Mouse (Mus musculus) neural tube, embryonic 11.5 days (tissue): Measurements from ENCODE around the gene Cdh23. TPM values are rescaled to one million over a fixed set of nuclear protein-coding genes. Genes with fewer than 3 reads are reported as not detected.
"Not testable (repeated sequence)": the region's sequence is repeated elsewhere in the genome, so short reads cannot be mapped to it uniquely, and the experiment has no call there.

Experiments used
- ATAC-seq: fragments of 200-750 bp; cut with Nextera tagmentation; 2 replicates; pipeline ENCODE4 v1.8.0; 2017; ENCODE audit warnings: moderate number of reproducible peaks, mild to moderate bottlenecking, moderate TSS enrichment, moderate library complexity; ENCODE audit not compliant: insufficient read depth, low FRiP score, low TSS enrichment
- DNase-seq: peaks from one replicate; pipeline ENCODE4 v3.0.0-alpha.2; 2015; ENCODE audit warnings: low spot score
- H3K27ac ChIP-seq: fragments of 300-500 bp; sonication (generic); 2 replicates; pipeline ENCODE4 v1.5.1; 2014; ENCODE audit warnings: low read depth, mild to moderate bottlenecking, low read length
- H3K27me3 ChIP-seq: fragments of 300-500 bp; sonication (generic); 2 replicates; pipeline ENCODE4 v1.6.1; 2014; ENCODE audit warnings: mild to moderate bottlenecking, low read length, mixed read lengths; ENCODE audit not compliant: control insufficient read depth, insufficient read depth
- H3K36me3 ChIP-seq: fragments of 300-500 bp; sonication (generic); 2 replicates; pipeline ENCODE4 v1.6.1; 2014; ENCODE audit warnings: mild to moderate bottlenecking, low read length, moderate library complexity, mixed read lengths; ENCODE audit not compliant: control insufficient read depth, insufficient read depth
- H3K4me1 ChIP-seq: fragments of 300-500 bp; sonication (generic); 2 replicates; pipeline ENCODE4 v1.6.1; 2014; ENCODE audit warnings: low read length, mixed read lengths; ENCODE audit not compliant: control insufficient read depth, insufficient read depth
- H3K4me2 ChIP-seq: fragments of 300-500 bp; sonication (generic); 2 replicates; pipeline ENCODE4 v1.6.1; 2014; ENCODE audit warnings: low read depth, mild to moderate bottlenecking, moderate library complexity
- H3K4me3 ChIP-seq: fragments of 300-500 bp; sonication (generic); 2 replicates; pipeline ENCODE4 v1.5.1; 2014; ENCODE audit warnings: low read depth, low read length
- H3K9ac ChIP-seq: fragments of 300-500 bp; sonication (generic); 2 replicates; pipeline ENCODE4 v1.6.1; 2014; ENCODE audit warnings: mild to moderate bottlenecking, low read length
- H3K9me3 ChIP-seq: fragments of 300-500 bp; sonication (generic); 2 replicates; pipeline ENCODE4 v1.6.1; 2016; ENCODE audit warnings: low read length; ENCODE audit not compliant: control insufficient read depth
- WGBS: fragments of 180-500 bp; shearing (Covaris S2); extraction: QIAGEN DNeasy Blood & Tissue Kit; methylation state at CpG from one replicate; pipeline ENCODE4 v1.1.7; 2014; 5-methylcytosine and 5-hydroxymethylcytosine counted together
- polyA plus RNA-seq: library from polyadenylated mRNA; unstranded; fragments of >200 nt; fragmentation: Nextera tagmentation; extraction: Ambion mirVana; gene quantifications from 2 replicates; pipeline ENCODE4 v1.2.1, GENCODE M21; 2014

Gene Cdh23
- 0.50 and 0.51 TPM in 2 replicates for polyA plus RNA-seq

DNA sequence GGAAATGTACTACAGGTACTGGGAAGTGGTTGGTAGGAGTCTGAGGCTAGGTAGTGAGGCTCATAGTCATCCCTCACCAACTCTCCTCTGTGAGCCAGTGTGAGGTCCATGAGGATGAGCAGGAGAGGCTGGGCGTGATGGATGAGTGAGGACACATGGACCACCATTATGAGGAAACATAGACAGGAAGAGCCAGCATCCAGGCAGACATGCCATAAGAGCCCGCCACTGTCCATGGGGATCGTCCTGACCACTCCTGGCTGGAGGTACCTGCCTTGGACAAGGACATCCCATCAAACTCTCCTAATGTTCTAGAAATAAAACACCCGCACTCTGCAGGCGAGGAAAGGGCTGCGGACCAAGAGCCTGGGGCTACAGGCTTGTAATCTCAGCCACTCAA, at the start of gene Cdh23:
Cdh23 (minus strand) TSS at position 101 of the 400 bp plus-strand sequence.
- 92% methylated on average over 6 of the region's 6 CpGs for WGBS
- ATAC-seq (no peak), DNase-seq (no peak)
- H3K36me3 ChIP-seq, result no peaks in the 10 kb centered on the region
- H3K27ac ChIP-seq, result no peak within 1 kb of the TSS
- H3K9ac ChIP-seq, result no peak within 1 kb of the TSS
- no peaks in the 10 kb centered on the region for H3K9me3 ChIP-seq
- no peaks in the 10 kb centered on the region for H3K4me1 ChIP-seq
- no peak within 1 kb of the TSS for H3K4me2 ChIP-seq
- H3K4me3 ChIP-seq, result no peak within 1 kb of the TSS
- no peaks in the 10 kb centered on the region for H3K27me3 ChIP-seq

DNA sequence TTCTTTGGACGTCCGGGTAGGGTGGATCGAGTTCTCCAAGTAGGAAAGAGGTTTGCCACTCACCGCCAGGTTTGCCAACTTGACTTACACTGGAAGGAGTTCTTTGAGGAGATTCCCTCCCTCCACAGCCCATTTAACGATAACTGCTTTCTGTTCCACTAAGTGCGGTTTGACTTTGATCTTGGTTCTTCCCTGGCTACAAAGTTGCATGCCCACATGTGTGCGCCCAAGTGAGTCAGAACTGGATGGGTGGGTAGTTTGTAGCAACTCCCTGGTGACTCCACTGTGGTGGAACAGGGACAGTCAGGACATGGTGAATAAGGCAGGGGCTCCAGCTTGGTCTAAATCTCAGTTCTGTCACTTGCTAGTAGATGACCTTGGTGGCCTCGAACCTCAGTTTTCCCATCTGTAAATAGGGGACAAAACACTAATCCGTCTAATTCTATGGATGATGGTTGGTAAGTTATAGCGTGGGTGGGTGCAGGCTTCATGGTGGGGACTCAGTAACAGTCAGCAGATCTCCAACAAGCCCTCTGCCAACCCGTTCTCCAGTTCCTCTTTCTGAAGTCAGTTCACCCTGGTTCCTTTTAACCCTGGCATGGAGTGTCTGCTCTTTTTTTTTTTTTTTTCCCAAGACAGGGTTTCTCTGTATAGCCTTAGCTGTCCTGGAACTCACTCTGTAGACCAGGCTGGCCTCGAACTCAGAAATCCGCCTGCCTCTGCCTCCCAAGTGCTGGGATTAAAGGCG, 48.4 kb upstream of the Cdh23 start:
- Histone ChIP-seq H3K4me2 (no peak overlapping the region), H3K27ac (no peak overlapping the region), H3K9ac (no peak overlapping the region), H3K36me3 (no peaks in the 10 kb centered on the region), H3K4me3 (no peak overlapping the region), H3K4me1 (no peaks in the 10 kb centered on the region), H3K27me3 (no peaks in the 10 kb centered on the region), H3K9me3 (no peaks in the 10 kb centered on the region)
- ATAC-seq (no peak), DNase-seq (no peak)
- 91% methylated on average over 13 of the region's 14 CpGs for WGBS

DNA sequence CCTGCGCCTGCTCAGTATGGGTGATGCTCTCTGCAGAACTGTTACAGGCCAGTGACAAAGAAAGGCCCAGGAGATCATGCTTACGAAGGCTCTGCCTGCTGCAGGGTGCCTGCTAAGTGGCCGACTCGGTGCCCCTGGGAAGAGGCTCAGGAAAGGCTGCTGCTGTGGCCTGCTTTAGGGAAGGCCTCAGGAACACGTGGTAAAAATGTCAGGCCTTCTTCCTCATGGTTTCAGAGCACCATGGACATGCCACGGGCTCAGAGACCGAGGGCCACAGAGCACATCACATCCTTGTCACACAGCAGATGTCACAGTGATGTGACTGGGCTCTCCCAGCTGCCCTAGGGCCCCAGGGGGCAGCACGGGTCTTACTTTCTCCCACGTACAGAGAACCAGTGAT, 47.4 kb upstream of the Cdh23 start:
- Histone ChIP-seq H3K4me2 (no peak overlapping the region), H3K36me3 (no peaks in the 10 kb centered on the region), H3K9me3 (no peaks in the 10 kb centered on the region), H3K4me3 (no peak overlapping the region), H3K4me1 (no peaks in the 10 kb centered on the region), H3K27me3 (no peaks in the 10 kb centered on the region), H3K27ac (no peak overlapping the region), H3K9ac (no peak overlapping the region)
- no peak for ATAC-seq
- DNase-seq, result no peak
- 72% methylated on average over 9 of the region's 9 CpGs for WGBS

DNA sequence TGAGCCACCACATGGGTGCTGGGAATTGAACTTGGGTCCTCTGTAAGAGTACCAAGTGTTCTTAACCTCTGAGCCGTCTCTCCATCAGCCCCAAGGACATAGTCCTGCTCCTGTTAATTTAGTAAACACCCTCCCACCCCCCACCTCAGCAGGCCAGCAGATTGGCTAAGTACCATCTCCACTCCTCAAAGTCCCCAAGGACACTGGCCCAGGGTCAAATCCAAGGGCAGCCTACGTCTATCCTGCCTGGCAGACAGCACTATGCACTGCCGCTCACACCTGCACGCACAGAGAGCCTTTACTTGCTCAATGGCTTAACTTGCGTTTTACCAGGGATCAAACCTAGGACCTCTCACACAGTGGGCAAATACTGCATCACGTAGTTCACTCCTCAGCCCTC, 46.7 kb upstream of the Cdh23 start:
- Histone ChIP-seq H3K4me3 (no peak overlapping the region), H3K4me1 (no peaks in the 10 kb centered on the region), H3K4me2 (no peak overlapping the region), H3K27ac (no peak overlapping the region), H3K9me3 (no peaks in the 10 kb centered on the region), H3K36me3 (no peaks in the 10 kb centered on the region), H3K9ac (no peak overlapping the region), H3K27me3 (no peaks in the 10 kb centered on the region)
- 86% methylated on average over 6 of the region's 6 CpGs for WGBS
- ATAC-seq (no peak), DNase-seq (no peak)

DNA sequence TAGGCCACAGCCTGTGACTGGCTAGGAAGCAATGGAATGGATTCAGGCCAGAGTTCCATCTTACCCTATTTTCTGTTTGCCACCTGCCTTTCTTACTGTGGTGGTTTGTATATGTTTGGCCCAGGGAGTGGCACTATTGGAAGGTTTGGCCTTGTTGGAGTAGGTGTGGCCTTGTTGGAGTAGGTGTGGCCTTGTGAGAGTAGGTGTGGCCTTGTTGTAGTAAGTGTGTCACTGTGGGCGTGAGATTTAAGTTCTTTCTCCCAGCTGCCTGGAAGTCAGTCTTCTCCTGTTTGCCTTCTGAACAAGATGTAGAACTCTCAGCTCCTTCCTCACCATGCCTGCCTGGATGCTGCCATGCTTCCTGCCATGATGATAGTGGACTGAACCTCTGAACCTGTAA, 46.0 kb upstream of the Cdh23 start:
- not testable (repeated sequence) for H3K4me1 ChIP-seq, H3K27ac ChIP-seq, ATAC-seq, H3K9me3 ChIP-seq, H3K27me3 ChIP-seq, H3K4me2 ChIP-seq, H3K36me3 ChIP-seq, H3K4me3 ChIP-seq, H3K9ac ChIP-seq, DNase-seq
- WGBS, result 61% methylated on average over 1 of the region's 1 CpGs

DNA sequence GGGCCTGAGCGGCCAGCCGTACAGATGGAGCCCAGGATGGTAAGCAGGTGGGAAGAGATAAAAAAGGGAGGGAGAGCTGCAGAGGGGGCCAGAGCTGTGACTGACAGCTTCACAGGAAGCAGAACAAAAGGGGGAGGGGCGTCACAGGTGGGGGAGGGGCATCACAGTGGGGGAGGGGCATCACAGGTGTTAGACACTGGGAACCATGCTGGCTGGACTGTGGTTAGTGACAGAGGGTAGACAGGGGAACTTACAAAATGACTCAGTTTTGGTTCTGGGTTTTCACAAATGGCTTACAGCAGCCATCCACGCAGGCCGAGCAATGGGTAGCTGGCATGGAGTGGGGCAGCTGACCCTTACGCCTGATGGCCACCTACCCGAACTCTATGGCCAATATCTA, 45.1 kb upstream of the Cdh23 start:
- no peak for ATAC-seq
- no peaks in the 10 kb centered on the region for H3K36me3 ChIP-seq
- H3K4me2 ChIP-seq, result no peak overlapping the region
- DNase-seq, result no peak
- no peak overlapping the region for H3K4me3 ChIP-seq
- no peak overlapping the region for H3K9ac ChIP-seq
- no peak overlapping the region for H3K27ac ChIP-seq
- H3K4me1 ChIP-seq, result no peaks in the 10 kb centered on the region
- H3K27me3 ChIP-seq, result no peaks in the 10 kb centered on the region
- H3K9me3 ChIP-seq, result no peaks in the 10 kb centered on the region
- 78% methylated on average over 7 of the region's 7 CpGs for WGBS

DNA sequence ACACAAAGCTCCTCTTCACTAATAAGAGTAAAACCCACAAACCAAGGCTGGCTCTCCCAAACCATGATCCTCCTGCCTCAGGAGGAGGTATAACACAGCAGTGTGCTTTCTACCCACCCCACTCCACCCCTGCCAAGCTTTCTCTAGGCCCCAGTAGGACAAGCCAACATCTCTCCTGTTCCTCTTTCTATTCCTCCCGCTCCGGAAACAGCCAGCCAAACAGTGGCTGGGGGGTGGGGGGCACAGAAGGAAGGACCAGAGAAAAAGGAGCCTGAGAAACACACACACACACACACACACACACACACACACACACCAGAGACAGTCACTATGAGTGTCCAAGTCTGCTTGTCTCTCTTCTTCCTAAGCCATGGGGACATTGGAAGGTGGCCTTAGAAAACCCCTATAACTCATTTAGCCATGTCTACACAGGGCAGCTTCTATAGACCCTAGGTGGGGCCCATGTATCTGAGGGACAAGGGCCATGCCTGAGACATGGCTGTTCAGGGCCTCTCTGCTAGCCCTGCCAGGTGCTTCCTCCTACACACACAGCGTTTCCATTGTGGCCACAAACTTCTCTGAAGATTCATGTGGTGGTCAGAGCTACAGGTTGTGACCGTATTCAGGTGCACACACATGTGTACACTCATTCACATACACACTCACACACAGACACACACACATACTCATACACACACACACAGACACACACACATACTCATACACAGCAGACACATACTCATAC, 43.5 kb upstream of the Cdh23 start:
- H3K4me1 ChIP-seq, result no peaks in the 10 kb centered on the region
- no peaks in the 10 kb centered on the region for H3K9me3 ChIP-seq
- DNase-seq (no peak), ATAC-seq (no peak)
- H3K4me2 ChIP-seq, result no peak overlapping the region
- no peaks in the 10 kb centered on the region for H3K27me3 ChIP-seq
- WGBS, result 86% methylated on average over 4 of the region's 4 CpGs
- H3K36me3 ChIP-seq, result no peaks in the 10 kb centered on the region
- H3K4me3 ChIP-seq, result no peak overlapping the region
- no peak overlapping the region for H3K9ac ChIP-seq
- H3K27ac ChIP-seq, result no peak overlapping the region

DNA sequence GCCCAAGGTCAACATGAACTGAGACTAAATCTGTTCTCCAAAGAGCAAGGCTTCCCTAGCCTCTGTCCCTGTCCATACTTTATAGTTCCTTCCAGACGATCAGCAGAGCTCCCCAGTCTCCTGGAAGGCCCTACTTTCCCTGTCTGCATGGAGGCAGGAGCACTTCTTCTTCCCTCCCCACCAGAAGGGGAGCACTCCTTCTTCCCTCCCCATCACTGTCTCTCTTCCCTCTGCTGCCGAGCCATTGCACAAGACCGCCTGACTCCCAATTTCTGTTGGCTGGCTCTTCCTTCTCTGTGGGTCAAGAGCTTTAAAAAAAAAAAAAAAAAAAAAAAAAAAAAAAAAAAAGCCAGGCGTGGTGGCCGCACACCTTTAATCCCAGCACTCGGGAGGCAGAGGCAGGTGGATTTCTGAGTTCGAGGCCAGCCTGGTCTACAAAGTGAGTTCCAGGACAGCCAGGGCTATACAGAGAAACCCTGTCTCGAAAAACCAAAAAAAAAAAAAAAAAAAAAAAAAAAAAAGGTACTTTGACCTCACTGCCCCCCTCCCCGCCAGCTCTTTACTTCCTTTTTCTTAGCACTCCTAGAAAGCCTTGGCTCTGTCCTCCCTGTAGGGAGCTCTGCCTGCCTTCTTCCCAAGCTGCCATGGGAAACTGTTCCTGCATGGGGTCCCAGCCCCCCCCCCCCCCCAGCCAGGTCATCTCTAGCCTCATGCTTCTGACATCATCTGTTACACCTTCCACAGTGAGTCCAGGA, 41.8 kb upstream of the Cdh23 start:
- no peak overlapping the region for H3K4me3 ChIP-seq
- no peak overlapping the region for H3K9ac ChIP-seq
- no peak overlapping the region for H3K27ac ChIP-seq
- no peak overlapping the region for H3K4me2 ChIP-seq
- no peaks in the 10 kb centered on the region for H3K36me3 ChIP-seq
- ATAC-seq (no peak), DNase-seq (no peak)
- no peaks in the 10 kb centered on the region for H3K9me3 ChIP-seq
- H3K27me3 ChIP-seq, result no peaks in the 10 kb centered on the region
- WGBS, result 87% methylated on average over 8 of the region's 9 CpGs
- no peaks in the 10 kb centered on the region for H3K4me1 ChIP-seq
